Mouse (Mus musculus): ENCODE measurements around the gene Krt13.

DNA sequence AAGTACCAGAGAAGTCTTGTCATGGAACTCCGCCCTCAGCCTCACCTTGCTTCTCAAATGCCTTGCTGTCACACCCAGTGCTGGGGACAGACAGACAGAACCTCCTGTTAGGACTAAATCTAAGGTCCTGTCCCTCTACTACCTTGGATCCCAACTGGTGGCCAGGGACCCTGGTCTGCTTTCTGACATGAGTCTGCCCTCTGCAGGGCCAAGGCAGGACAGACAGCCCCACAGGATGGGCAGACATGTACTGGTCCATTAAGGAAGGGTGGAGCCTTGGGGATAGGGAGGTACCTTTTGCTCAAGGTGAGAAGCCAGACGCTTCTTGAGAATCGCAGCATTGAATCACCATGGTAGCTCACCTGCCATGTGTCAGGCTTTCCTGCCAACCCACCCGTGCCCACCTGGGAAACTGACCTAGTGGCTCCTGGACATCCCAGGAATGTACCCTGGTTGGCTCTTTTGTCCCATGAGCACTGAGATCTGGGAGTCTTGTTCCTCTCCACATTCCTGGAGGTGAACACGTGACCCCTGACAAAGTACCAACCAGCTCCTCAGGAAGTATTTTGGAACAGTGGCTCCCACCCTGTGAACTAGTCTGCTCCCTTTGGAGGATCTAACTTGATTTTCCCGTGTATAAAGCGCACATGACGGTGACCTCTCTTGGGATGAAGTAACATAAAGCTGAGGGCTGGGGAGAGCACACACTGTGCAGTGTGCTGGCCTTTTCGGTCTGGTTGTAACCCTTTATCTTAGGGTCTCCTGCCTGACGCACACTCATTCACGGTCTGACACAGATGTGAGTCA lies 8.2 kb downstream of the Krt13 start:
- TF ChIP-seq CTCF (IDR thresholded peaks at IDR 0.05; ENCODE audit: low read depth, low read length) (no peak), POLR2AphosphoS5 (IDR thresholded peaks at IDR 0.05; ENCODE audit: insufficient replicate concordance, low read depth, low read length) (no peak), GATA2 (IDR thresholded peaks at IDR 0.05; ENCODE audit: borderline replicate concordance, low read depth, low read length) (no peak), TAL1 (conservative IDR thresholded peaks at IDR 0.05; ENCODE audit: low read depth, low read length) (no peak), GATA1 (IDR thresholded peaks at IDR 0.05; ENCODE audit: borderline replicate concordance, low read length) (no peak)
